Mouse (Mus musculus) small intestine, adult 2 months (tissue): ENCODE results near the gene Lrrc66.

Source experiments
- CTCF ChIP-seq: fragments of 200-500 bp; IDR thresholded peaks from 2 replicates; pipeline ENCODE4 v1.5.1; 2012; ENCODE audit warnings: low read depth, mild to moderate bottlenecking, control low read depth, inconsistent platforms, low read length, moderate library complexity, mixed read lengths; ENCODE audit not compliant: insufficient replicate concordance, insufficient read length; ENCODE audit errors: extremely low read depth
- POLR2A ChIP-seq: fragments of 200-500 bp; IDR thresholded peaks from 2 replicates; pipeline ENCODE4 v1.6.1; 2012; ENCODE audit warnings: low read depth, mild to moderate bottlenecking, control low read depth, inconsistent platforms, low read length, moderate library complexity

GRCm38 (mm10) chr5:73666695-73667094 lies 34.4 kb upstream of the Lrrc66 start:
- TF ChIP-seq CTCF (no peak), POLR2A (no peak)
